Mouse (Mus musculus) liver, embryonic 14.5 days (tissue): ENCODE measurements around the gene Gbf1. TPM values are rescaled to one million over a fixed set of nuclear protein-coding genes. Genes with fewer than 3 reads are reported as not detected.
"Not testable (repeated sequence)": the region's sequence is repeated elsewhere in the genome, so short reads cannot be mapped to it uniquely, and the experiment has no call there.

Experiments used
- ATAC-seq: fragments of 200-750 bp; cut with Nextera tagmentation; 2 replicates; pipeline ENCODE4 v1.8.0; 2017; ENCODE audit warnings: moderate number of reproducible peaks, mild to moderate bottlenecking, moderate library complexity; ENCODE audit not compliant: insufficient read depth
- DNase-seq, 3 experiments: peaks; one replicate each; pipeline ENCODE4 v3.0.0-alpha.2; 2012 to 2013; ENCODE audit warnings: low read depth in 3 of 3, low spot score in 3 of 3
- H3K27ac ChIP-seq: fragments of 300-500 bp; sonication (generic); 2 replicates; pipeline ENCODE4 v1.5.1; 2014; ENCODE audit warnings: moderate library complexity, mild to moderate bottlenecking, control low read depth, inconsistent platforms
- H3K27me3 ChIP-seq: fragments of 300-500 bp; sonication (generic); 2 replicates; pipeline ENCODE4 v1.6.1; 2014; ENCODE audit warnings: mild to moderate bottlenecking, low read length, moderate library complexity; ENCODE audit not compliant: control insufficient read depth, insufficient read depth
- H3K36me3 ChIP-seq: fragments of 300-500 bp; sonication (generic); replicated peaks from 2 replicates; pipeline ENCODE4 v1.6.1; 2014; ENCODE audit warnings: low read depth; ENCODE audit not compliant: control insufficient read depth, insufficient read depth
- H3K4me1 ChIP-seq, 2 experiments: fragments of 200-500 bp in 1 of 2; fragments of 300-500 bp in 1 of 2; sonication (generic) in 1 of 2; replicated peaks; 2 replicates each; pipeline ENCODE4 v1.6.1; 2012 to 2014; ENCODE audit warnings: antibody characterized with exemption in 1 of 2, inconsistent platforms in 1 of 2, low read length in 1 of 2; ENCODE audit not compliant: control insufficient read depth in 2 of 2, insufficient read depth in 2 of 2
- H3K4me2 ChIP-seq: fragments of 300-500 bp; sonication (generic); 2 replicates; pipeline ENCODE4 v1.6.1; 2014; ENCODE audit warnings: low read depth, mild to moderate bottlenecking, control low read depth, moderate library complexity
- H3K4me3 ChIP-seq, 2 experiments: fragments of 200-500 bp in 1 of 2; fragments of 300-500 bp in 1 of 2; sonication (generic) in 1 of 2; 2 replicates each; pipeline ENCODE4 v1.5.1; 2012 to 2014; ENCODE audit warnings: low read depth in 2 of 2, low read length in 2 of 2, mild to moderate bottlenecking in 2 of 2, control low read depth in 1 of 2, inconsistent platforms in 1 of 2, moderate library complexity in 1 of 2; ENCODE audit not compliant: insufficient read depth in 1 of 2
- H3K9ac ChIP-seq: fragments of 300-500 bp; sonication (generic); replicated peaks from 2 replicates; pipeline ENCODE4 v1.6.1; 2014; ENCODE audit warnings: mild to moderate bottlenecking, control low read depth, moderate library complexity
- H3K9me3 ChIP-seq: fragments of 300-500 bp; sonication (generic); 2 replicates; pipeline ENCODE4 v1.6.1; 2016; ENCODE audit warnings: low read length, mixed read lengths; ENCODE audit not compliant: control insufficient read depth
- CTCF ChIP-seq: IDR thresholded peaks from 2 replicates; pipeline ENCODE4 v1.5.1; 2016; ENCODE audit warnings: antibody characterized with exemption, low read depth, control low read depth
- EP300 ChIP-seq: IDR thresholded peaks from 2 replicates; pipeline ENCODE4 v1.6.1; 2016; ENCODE audit warnings: antibody characterized with exemption, low read depth
- WGBS: fragments of 180-500 bp; shearing (Covaris S2); extraction: QIAGEN DNeasy Blood & Tissue Kit; methylation state at CpG from one replicate; pipeline ENCODE4 v1.1.7; 2014; ENCODE audit not compliant: insufficient replicate concordance; 5-methylcytosine and 5-hydroxymethylcytosine counted together
- polyA plus RNA-seq, 2 experiments: library from polyadenylated mRNA; depleted of rRNA in 1 of 2; stranded (reverse) in 1 of 2; unstranded in 1 of 2; fragments of >200 nt; fragmentation: Nextera tagmentation in 1 of 2; extraction: Ambion mirVana in 1 of 2; gene quantifications; 2 replicates each; pipeline versions ENCODE4 v1.2.1 to v1.2.3; 2012 to 2014

Gene Gbf1
- polyA plus RNA-seq, 2 experiments = 11.2 to 14.6 TPM

GRCm38 (mm10) chr19:46126301-46126700 lies 26.0 kb upstream of the Gbf1 start:
- H3K4me3 ChIP-seq = no peak overlapping the region
- DNase-seq (no peak), ATAC-seq (no peak)
- no peaks in the 10 kb centered on the region for H3K9me3 ChIP-seq
- no peak for TF ChIP-seq CTCF
- no peak for TF ChIP-seq EP300
- H3K4me1 ChIP-seq = no peaks in the 10 kb centered on the region
- no peak overlapping the region for H3K4me2 ChIP-seq
- peaks cover 12% of the 10 kb centered on the region for H3K27me3 ChIP-seq
- H3K36me3 ChIP-seq = no peaks in the 10 kb centered on the region
- H3K27ac ChIP-seq = no peak overlapping the region
- 70% methylated on average over 4 of the region's 4 CpGs for WGBS
- no peak overlapping the region for H3K9ac ChIP-seq

GRCm38 (mm10) chr19:46129737-46130136 lies 22.6 kb upstream of the Gbf1 start:
- not testable (repeated sequence) for H3K4me3 ChIP-seq, H3K4me2 ChIP-seq, H3K9me3 ChIP-seq, H3K9ac ChIP-seq, DNase-seq, ATAC-seq, H3K4me1 ChIP-seq, H3K36me3 ChIP-seq, H3K27ac ChIP-seq
- WGBS = 61% methylated on average over 6 of the region's 6 CpGs
- peaks cover 44% of the 10 kb centered on the region for H3K27me3 ChIP-seq

GRCm38 (mm10) chr19:46131283-46131682 lies 21.0 kb upstream of the Gbf1 start:
- Histone ChIP-seq H3K9me3 (no peaks in the 10 kb centered on the region), H3K4me2 (peak overlapping the region; percentile 51; the same call in 1 of the 2 replicates), H3K36me3 (no peaks in the 10 kb centered on the region), H3K4me1 (peaks cover 0 to 5% of the 10 kb centered on the region in 2 experiments; a peak in 2 of 4 replicates), H3K27me3 (peaks cover 60% of the 10 kb centered on the region), H3K9ac (no peak overlapping the region), H3K4me3 (no peak overlapping the region), H3K27ac (no peak overlapping the region)
- TF ChIP-seq CTCF (no peak), EP300 (no peak)
- no peak for ATAC-seq
- WGBS = 10% methylated on average over 8 of the region's 8 CpGs
- no peak for DNase-seq

DNA sequence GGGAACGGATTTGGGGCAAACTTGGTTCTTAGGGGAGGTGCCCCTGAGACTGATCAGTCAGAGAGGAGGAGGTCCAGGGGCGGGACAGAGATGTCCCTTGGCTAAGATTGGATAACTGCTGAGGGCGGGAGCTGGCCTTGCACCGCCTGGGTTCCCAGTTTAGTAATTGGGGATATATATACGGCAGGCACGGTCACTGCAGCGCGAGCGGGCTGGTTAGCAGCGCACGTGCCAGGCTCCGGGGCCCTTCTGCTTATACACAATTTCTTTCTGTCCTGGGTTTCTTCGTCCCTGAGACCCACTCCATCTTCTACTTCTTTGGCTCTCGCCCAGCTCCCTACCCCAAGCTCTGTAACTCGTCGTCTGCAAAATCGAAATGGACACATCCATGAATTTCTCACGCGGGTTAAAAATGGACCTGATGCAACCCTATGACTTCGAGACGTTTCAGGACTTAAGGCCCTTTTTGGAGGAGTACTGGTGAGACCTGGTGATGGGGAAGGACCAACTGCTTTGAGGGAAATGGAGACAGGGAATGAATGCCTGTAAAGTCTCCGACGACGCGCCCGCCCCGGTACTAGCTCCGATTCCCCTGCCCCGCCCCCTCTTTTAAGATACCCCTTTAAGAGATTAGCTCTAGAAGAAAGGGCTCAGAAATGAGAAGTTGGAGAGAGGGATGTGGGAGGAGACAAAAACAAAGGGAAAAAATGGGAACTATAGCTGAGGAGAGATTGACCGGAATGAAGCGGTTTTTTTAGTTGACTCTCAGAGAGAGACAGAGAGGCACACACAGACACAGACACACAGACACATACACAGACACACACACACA lies 20.4 kb upstream of the Gbf1 start, which contains the start of gene Elovl3:
Gene Elovl3 (plus strand): TSS at position 204 of the 832 bp plus-strand sequence.
- WGBS = 2% methylated on average over 31 of the region's 31 CpGs
- Histone ChIP-seq H3K9me3 (no peaks in the 10 kb centered on the region), H3K27ac (no peak within 1 kb of the TSS), H3K9ac (no peak within 1 kb of the TSS), H3K27me3 (peaks cover 66% of the 10 kb centered on the region), H3K4me1 (peaks cover 0 to 5% of the 10 kb centered on the region in 2 experiments; a peak in 3 of 4 replicates), H3K36me3 (no peaks in the 10 kb centered on the region), H3K4me3 (peak within 1 kb of the TSS in 1 of 2 experiments; percentile 11; a peak in 1 of 4 replicates), H3K4me2 (peak within 1 kb of the TSS; percentile 51)
- TF ChIP-seq EP300 (no peak), CTCF (no peak)
- ATAC-seq (peak; percentile 58), DNase-seq (peak in 1 of 3 experiments; percentile 35)

- no peaks in the 10 kb centered on the region for H3K9me3 ChIP-seq
- peaks cover 72% of the 10 kb centered on the region for H3K27me3 ChIP-seq
- no peak overlapping the region for H3K9ac ChIP-seq
- TF ChIP-seq EP300 = no peak
- no peak for TF ChIP-seq CTCF
- H3K4me1 ChIP-seq = peaks cover 4 to 8% of the 10 kb centered on the region in 2 experiments
- ATAC-seq (no peak), DNase-seq (no peak)
- no peak overlapping the region for H3K4me3 ChIP-seq
- WGBS = 20% methylated on average over 6 of the region's 6 CpGs
- H3K27ac ChIP-seq = no peak overlapping the region
- H3K36me3 ChIP-seq = no peaks in the 10 kb centered on the region
- H3K4me2 ChIP-seq = no peak overlapping the region
Measured at GRCm38 (mm10) chr19:46132577-46132976, 19.7 kb upstream of the Gbf1 start.
